Mouse (Mus musculus) erythroblast, embryonic 14.5 days (primary cell): Measurements from ENCODE around the gene Lrig1. TPM values are rescaled to one million over a fixed set of nuclear protein-coding genes. Genes with fewer than 3 reads are reported as not detected.

Experiments used
- H3K27me3 ChIP-seq: 2 replicates; pipeline ENCODE4 v1.6.1; 2012; ENCODE audit warnings: inconsistent platforms; ENCODE audit not compliant: control insufficient read depth
- H3K36me3 ChIP-seq: 2 replicates; pipeline ENCODE4 v1.6.1; 2012; ENCODE audit warnings: mild to moderate bottlenecking, inconsistent platforms; ENCODE audit not compliant: control insufficient read depth
- H3K4me1 ChIP-seq: 2 replicates; pipeline ENCODE4 v1.6.1; 2012; ENCODE audit warnings: inconsistent platforms; ENCODE audit not compliant: control insufficient read depth
- H3K4me3 ChIP-seq: replicated peaks from 2 replicates; pipeline ENCODE3; 2012; ENCODE audit warnings: moderate library complexity, mild to moderate bottlenecking, inconsistent platforms
- H3K9me3 ChIP-seq: 2 replicates; pipeline ENCODE4 v1.6.1; 2012; ENCODE audit warnings: low read length, inconsistent platforms, mixed read lengths; ENCODE audit not compliant: control insufficient read depth
- GATA1 ChIP-seq: IDR thresholded peaks from 2 replicates; pipeline ENCODE4 v1.6.1; 2012; ENCODE audit warnings: low read length, inconsistent platforms, mixed read lengths
- TAL1 ChIP-seq: IDR thresholded peaks from 3 replicates; pipeline ENCODE4 v1.6.1; 2012; ENCODE audit warnings: low read length, inconsistent platforms, mixed read lengths
- polyA plus RNA-seq: library from polyadenylated mRNA; stranded (reverse); fragments of >175 nt; gene quantifications from 2 replicates; pipeline ENCODE4 v1.2.3, GENCODE M21; 2012

The Lrig1 gene
- polyA plus RNA-seq, 1 experiment: 0.06 TPM

DNA sequence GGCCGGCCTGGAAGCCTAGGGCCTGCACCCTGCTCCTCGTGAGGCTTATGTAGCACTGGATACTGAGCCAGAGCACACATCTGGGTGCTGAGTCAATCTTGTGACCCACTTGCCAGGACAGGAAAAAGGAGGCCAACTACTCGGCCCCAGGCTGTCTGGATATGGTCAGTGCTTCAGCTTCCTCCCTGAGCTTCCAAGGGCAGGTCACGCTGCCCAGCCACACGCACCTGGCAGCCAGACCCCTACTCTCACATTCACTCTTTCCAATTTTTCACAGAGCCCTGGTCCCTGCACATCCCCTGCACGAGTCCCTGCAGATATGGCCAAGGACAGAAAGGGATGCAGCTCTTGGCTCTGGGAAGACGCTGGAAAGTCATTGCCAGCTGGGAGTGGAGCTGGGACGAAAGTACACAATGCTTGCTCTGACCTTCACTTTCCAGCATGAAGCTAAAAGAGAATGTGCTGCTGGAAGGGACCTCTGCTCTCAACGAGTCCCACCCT lies 79.1 kb downstream of the Lrig1 start:
- H3K27me3 ChIP-seq: no peaks in the 10 kb centered on the region
- H3K4me3 ChIP-seq: no peak overlapping the region
- H3K4me1 ChIP-seq: no peaks in the 10 kb centered on the region
- H3K9me3 ChIP-seq: no peaks in the 10 kb centered on the region
- TF ChIP-seq GATA1: no peak
- no peak for TF ChIP-seq TAL1
- peaks cover 32% of the 10 kb centered on the region for H3K36me3 ChIP-seq

DNA sequence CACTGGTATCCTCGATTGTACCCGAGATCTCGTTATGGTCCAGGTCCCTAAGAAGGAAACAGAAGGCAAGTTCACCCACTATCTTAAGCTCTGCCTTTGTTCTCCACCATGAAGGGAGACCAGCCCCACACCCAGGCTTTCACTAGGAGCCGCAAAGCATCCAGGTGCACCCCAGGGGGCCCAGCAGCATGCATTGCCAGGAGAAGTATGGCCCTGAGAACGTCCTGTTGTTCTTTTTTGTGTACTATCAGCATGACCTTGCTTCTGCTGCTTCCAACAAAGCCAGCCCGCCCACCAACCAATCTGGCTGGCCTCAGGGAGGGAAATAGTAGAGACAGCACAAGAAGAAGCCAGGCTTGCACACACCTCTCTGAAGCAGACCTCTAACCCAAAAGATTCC lies 79.7 kb downstream of the Lrig1 start:
- Histone ChIP-seq H3K27me3 (no peaks in the 10 kb centered on the region), H3K4me3 (no peak overlapping the region), H3K36me3 (peaks cover 31% of the 10 kb centered on the region), H3K9me3 (no peaks in the 10 kb centered on the region), H3K4me1 (no peaks in the 10 kb centered on the region)
- TF ChIP-seq TAL1: no peak
- TF ChIP-seq GATA1: no peak

DNA sequence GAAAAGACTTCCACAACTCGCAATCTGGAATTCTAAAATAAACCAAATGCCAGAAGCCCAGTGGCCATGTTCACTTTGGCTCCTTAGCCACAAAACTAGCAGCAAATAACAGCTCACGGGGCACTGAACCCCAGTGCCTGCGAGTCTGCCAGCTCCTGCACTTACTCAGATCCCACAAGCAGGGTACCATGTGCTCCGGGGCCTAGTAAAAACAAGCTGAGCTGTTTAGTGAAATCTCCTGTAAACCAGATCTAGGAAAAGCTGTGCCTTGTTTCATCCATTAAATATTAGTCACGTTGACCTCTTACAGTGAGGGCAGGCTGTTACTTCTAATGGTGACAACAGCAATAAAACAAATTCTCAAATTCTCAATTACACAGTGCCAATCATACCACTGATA lies 81.3 kb downstream of the Lrig1 start:
- no peak overlapping the region for H3K4me3 ChIP-seq
- H3K27me3 ChIP-seq: no peaks in the 10 kb centered on the region
- TF ChIP-seq GATA1 (no peak), TAL1 (no peak)
- no peaks in the 10 kb centered on the region for H3K9me3 ChIP-seq
- peaks cover 24% of the 10 kb centered on the region for H3K36me3 ChIP-seq
- H3K4me1 ChIP-seq: no peaks in the 10 kb centered on the region

DNA sequence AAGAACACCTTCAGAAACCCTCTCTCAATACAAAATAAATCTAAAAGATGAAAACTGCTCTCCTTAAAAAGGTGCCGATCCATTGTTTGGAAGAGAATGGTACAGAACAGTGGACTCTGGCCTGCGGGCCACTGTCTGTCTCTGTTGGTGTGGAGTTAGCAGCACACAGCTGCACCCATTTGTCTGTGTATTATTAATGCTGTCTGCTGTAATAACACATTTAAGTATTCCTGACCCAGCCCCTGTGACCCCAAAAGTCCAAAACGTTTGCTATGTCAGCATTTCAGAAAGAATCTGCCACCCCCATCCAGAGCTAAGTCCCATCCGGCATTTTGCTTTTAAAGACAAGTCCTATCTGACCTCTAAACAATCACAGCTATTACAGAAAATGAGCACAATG lies 84.0 kb downstream of the Lrig1 start:
- Histone ChIP-seq H3K9me3 (no peaks in the 10 kb centered on the region), H3K36me3 (peaks cover 33% of the 10 kb centered on the region), H3K27me3 (no peaks in the 10 kb centered on the region), H3K4me1 (no peaks in the 10 kb centered on the region), H3K4me3 (no peak overlapping the region)
- no peak for TF ChIP-seq TAL1
- no peak for TF ChIP-seq GATA1

DNA sequence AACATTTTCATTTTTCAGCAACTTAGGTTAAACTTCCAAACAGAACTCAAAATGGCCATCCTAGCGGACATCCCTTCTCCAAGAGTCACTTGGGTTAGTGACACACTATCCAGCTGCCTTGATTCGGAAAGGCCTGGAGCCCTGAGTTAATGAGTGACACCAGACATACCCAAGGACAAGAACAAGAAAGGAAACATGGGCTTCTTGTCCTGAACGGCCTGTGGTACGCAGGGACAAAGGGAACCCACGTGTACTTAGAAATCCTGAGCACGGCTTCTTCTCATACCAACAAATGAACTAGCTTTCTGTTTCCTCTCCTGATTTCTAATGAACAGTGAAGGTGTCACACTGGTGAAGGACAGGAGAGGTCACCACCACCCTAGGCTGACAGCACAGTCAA lies 85.6 kb downstream of the Lrig1 start:
- Histone ChIP-seq H3K4me1 (no peaks in the 10 kb centered on the region), H3K27me3 (no peaks in the 10 kb centered on the region), H3K4me3 (no peak overlapping the region), H3K36me3 (peaks cover 30% of the 10 kb centered on the region), H3K9me3 (no peaks in the 10 kb centered on the region)
- TF ChIP-seq GATA1: no peak
- no peak for TF ChIP-seq TAL1

DNA sequence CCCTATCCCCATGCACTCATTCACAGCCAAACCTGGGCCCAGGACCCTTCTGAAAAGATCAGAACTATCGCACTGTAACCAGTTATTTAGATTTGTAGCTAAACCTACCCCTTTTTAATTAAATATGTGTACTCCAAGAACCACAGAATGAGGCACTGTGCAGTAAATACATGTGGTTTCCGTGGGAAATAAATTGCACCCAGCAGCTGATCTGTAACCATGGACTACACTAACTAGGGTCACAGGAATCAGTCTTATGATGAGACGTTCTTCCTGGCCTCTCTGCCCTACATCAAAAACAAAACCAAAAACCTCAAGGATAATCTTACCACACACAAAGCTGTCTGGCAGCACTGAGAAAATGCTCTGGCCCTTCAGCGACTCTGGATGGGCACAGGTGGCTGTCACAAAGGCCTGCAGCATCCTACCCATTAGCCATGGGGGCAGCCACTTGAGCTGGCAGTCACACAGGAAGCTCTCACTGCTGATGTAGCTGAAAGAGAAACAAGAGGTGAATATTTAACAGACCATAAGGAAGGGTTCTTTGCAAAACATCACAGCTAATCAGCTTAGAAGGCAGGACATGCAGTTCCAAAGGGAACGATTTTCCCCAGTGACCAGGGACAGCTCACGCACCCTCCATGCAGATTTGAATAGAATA lies 86.6 kb downstream of the Lrig1 start:
- Histone ChIP-seq H3K36me3 (peaks cover 32% of the 10 kb centered on the region), H3K4me3 (no peak overlapping the region), H3K4me1 (no peaks in the 10 kb centered on the region), H3K9me3 (no peaks in the 10 kb centered on the region), H3K27me3 (no peaks in the 10 kb centered on the region)
- TF ChIP-seq TAL1 (no peak), GATA1 (no peak)

DNA sequence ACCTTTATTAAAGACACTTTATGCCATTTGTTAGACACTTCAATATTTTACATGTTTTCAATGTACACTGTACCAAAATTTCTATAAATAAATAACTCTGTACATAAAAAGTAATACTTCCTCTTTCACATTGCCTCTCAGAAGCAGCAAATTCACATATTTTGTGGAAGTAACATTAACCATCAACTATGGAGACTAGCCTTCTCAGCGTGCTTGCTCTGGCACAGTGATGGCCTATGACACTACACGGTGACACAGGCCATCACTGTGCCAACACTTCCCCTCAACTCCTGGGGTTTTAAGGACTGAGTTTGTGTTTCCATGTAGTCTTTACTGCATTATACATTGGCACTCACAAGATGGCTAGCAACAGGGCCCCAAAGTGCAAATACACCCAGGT lies 95.4 kb downstream of the Lrig1 start:
- H3K4me1 ChIP-seq: no peaks in the 10 kb centered on the region
- no peaks in the 10 kb centered on the region for H3K27me3 ChIP-seq
- TF ChIP-seq TAL1 (no peak), GATA1 (no peak)
- no peak overlapping the region for H3K4me3 ChIP-seq
- H3K36me3 ChIP-seq: peaks cover 36% of the 10 kb centered on the region
- H3K9me3 ChIP-seq: no peaks in the 10 kb centered on the region

DNA sequence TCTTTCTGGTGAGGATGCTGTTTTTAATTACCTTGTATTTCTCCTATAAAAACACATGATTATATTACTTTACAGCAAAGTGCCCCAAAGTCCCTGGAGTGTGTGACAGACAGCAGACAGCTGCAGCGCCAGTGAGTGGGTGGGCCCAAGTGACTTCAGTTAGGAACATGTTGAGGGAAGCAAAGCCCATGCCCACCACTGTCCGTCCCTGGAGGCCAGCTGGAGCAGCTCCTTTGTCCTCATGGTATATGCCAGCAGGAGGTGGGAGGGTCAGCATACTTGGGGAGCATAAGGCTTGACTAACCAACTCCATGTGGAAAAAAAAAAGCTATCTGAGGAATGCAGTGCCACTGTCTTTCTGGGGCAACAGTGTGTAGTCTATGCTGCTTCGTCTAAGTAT lies 95.9 kb downstream of the Lrig1 start:
- peaks cover 35% of the 10 kb centered on the region for H3K36me3 ChIP-seq

DNA sequence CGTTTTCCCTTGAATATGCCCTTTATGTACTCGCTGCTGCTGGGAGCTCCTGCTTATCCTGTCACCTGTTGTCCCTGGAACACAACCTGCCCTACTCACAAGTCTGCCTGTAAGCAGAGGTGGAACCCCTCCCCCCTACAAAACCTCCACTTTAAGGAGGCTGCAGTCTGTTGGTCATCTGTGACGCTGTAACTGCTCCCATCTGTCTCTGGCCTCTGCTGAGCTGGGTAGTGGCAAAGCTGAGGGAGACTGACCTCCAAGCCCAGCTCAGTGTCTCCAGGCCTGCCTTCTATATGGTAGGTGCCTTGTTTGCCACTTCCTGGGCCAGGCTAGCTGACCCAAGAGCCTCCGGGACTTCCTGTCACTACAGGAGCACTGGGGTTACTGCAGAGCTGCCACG lies 98.1 kb downstream of the Lrig1 start:
- no peaks in the 10 kb centered on the region for H3K9me3 ChIP-seq
- TF ChIP-seq GATA1 (no peak), TAL1 (no peak)
- no peak overlapping the region for H3K4me3 ChIP-seq
- H3K4me1 ChIP-seq: peaks cover 2% of the 10 kb centered on the region; the same call in 1 of the 2 replicates
- no peaks in the 10 kb centered on the region for H3K27me3 ChIP-seq
- H3K36me3 ChIP-seq: peaks cover 22% of the 10 kb centered on the region

More for the DNA sequence above, 95.9 kb downstream of the Lrig1 start:
- Histone ChIP-seq H3K27me3 (no peaks in the 10 kb centered on the region), H3K4me1 (peaks cover under 1% of the 10 kb centered on the region; the same call in 1 of the 2 replicates), H3K9me3 (no peaks in the 10 kb centered on the region), H3K4me3 (no peak overlapping the region)
- TF ChIP-seq TAL1 (no peak), GATA1 (no peak)

DNA sequence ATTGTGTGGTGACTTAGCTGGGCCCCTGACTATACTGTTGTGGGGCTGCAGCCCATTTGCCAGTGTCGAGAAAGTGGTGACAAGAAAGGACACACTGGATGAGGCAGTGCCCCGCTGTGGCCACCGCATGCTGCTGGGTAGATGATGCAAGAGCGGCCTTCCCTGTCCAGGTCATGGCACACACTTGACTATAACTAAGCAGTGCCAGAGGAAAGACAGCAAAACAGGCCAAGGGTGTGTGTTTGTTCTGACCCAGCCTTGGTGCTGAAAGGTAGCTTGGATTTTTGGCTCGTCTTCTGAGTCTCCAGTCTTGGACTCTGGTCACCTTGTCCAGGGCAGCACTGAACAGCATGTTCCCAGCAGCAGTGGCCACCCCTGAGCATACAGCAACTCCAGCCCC lies 98.9 kb downstream of the Lrig1 start:
- H3K4me1 ChIP-seq: peaks cover 2% of the 10 kb centered on the region; the same call in 1 of the 2 replicates
- H3K36me3 ChIP-seq: peaks cover 18% of the 10 kb centered on the region
- no peaks in the 10 kb centered on the region for H3K9me3 ChIP-seq
- TF ChIP-seq GATA1 (no peak), TAL1 (no peak)
- no peak overlapping the region for H3K4me3 ChIP-seq
- no peaks in the 10 kb centered on the region for H3K27me3 ChIP-seq
